Mouse (Mus musculus) heart, adult 2 months (tissue): ENCODE measurements around the gene Tmem43.

Source experiments
- EP300 ChIP-seq: fragments of 200-500 bp; IDR thresholded peaks from 2 replicates; pipeline ENCODE4 v1.6.1; 2011; ENCODE audit warnings: low read depth, low read length, control low read depth; ENCODE audit not compliant: insufficient read depth
- POLR2A ChIP-seq: fragments of 200-500 bp; IDR thresholded peaks from 2 replicates; pipeline ENCODE4 v1.6.1; 2011; ENCODE audit warnings: mild to moderate bottlenecking, low read depth, low read length, control low read depth; ENCODE audit not compliant: insufficient read depth

DNA sequence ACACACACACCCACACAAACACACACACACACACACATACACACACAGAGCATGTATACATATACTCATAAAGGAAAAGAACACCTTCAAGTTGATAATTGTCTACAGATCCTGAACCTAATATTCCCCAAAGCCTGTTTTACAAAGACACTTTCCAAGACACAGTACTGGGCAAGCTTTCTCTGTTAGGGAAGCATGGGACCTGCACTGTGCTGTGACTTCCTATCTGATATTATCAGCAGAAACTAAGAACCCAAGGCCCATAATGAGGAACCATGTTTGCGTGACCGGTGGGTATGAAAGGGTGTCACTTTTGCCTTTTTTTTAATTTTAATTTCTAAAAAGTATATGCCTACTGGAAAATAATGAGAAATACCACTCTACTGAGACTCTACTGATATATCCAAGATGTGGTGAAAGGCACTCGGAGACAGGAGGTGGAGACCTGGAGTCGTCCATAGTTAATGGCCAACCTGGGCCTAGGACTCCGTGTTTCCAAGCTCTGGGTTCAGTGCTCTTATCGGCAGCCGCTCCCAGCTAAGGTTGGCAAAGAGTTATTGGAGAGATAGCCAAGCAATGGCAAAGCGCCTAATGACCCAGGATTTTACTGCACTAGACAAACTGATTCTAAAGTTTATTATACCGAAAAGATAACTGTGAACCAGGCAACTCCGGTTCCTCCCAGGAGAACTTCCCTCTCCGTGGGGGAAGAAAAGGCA lies 62.7 kb downstream of the Tmem43 start:
- TF ChIP-seq POLR2A (no peak), EP300 (no peak)
